Mouse (Mus musculus): ENCODE data around the gene Dlg2. TPM values are rescaled to one million over a fixed set of nuclear protein-coding genes. Genes with fewer than 3 reads are reported as not detected.

The Dlg2 gene
- polyA plus RNA-seq, 1 experiment from 2014 or later: 27.1 TPM

GRCm38 (mm10) chr7:91345073-91345472 is 868.6 kb downstream of the Dlg2 start:
- H3K9ac ChIP-seq (ENCODE audit: low read depth, low read length): no peak overlapping the region
- no peak overlapping the region for H3K4me2 ChIP-seq (ENCODE audit: low read length)
- no peak overlapping the region for H3K4me3 ChIP-seq (ENCODE audit: low read depth, low read length)
- peaks cover 3% of the 10 kb centered on the region; the same call in 1 of the 2 replicates for H3K4me1 ChIP-seq (ENCODE audit: control insufficient read depth, insufficient read depth, low read length)
- H3K36me3 ChIP-seq (ENCODE audit: control insufficient read depth, insufficient read depth, low read length): no peaks in the 10 kb centered on the region
- H3K9me3 ChIP-seq (replicated peaks; ENCODE audit: control insufficient read depth, low read length, poor library complexity, severe bottlenecking): no peaks in the 10 kb centered on the region
- no peak for ATAC-seq
- no peak overlapping the region for H3K27ac ChIP-seq (ENCODE audit: low read length)
- H3K27me3 ChIP-seq (ENCODE audit: control insufficient read depth, insufficient read depth, low read depth, low read length): no peaks in the 10 kb centered on the region

DNA sequence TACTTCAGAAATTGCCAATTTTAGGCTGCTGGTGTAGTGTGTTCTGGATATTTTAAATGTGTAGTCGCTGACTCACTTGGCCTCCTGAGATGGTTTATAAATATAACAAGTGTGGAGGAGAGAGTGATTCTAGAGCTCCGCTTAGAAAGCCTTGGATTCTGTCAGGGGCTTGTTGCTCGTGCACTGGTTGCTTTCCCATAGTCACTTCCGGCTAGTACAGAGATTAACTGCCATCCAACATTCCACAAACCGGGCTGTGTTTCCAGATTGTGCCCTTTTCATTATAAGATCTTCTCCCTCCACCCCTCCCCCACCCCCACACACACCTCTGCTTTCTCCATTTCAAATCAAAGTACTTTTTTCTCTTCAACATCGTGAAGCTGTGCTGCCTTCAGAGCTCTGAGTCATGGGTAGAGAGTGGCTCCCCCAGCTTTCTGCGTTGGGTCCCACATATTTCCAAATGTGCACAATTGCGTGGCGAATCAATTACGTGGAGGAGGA is 893.4 kb downstream of the Dlg2 start:
- Histone ChIP-seq H3K36me3 (ENCODE audit: control insufficient read depth, insufficient read depth, low read length) (no peaks in the 10 kb centered on the region), H3K27ac (ENCODE audit: low read length) (no peak overlapping the region), H3K9me3 (replicated peaks; ENCODE audit: control insufficient read depth, low read length, poor library complexity, severe bottlenecking) (no peaks in the 10 kb centered on the region), H3K27me3 (ENCODE audit: control insufficient read depth, insufficient read depth, low read depth, low read length) (no peaks in the 10 kb centered on the region), H3K9ac (ENCODE audit: low read depth, low read length) (no peak overlapping the region), H3K4me1 (ENCODE audit: control insufficient read depth, insufficient read depth, low read length) (no peaks in the 10 kb centered on the region), H3K4me2 (ENCODE audit: low read length) (no peak overlapping the region), H3K4me3 (ENCODE audit: low read depth, low read length) (no peak overlapping the region)
- WGBS: 59% methylated on average over 10 of the region's 10 CpGs
- no peak for ATAC-seq

DNA sequence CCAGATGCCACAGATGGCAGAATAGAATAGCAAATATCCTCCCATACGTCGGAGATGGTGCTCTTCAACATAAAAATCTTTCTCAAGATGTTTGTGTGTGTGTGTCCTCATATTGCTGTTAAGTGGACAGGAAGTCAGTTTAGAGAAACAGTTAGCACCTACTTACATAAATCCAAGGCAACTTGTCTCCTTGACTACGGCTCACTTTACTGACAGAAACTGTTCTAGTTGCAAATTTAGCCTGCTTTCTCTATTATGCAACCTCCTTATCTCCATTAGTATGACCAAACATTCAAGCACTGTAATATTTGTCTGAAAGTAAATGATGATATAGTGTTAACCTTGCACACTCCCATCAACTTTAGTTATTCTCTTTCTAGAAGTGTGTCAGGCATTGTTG is 905.8 kb downstream of the Dlg2 start:
- WGBS: 76% methylated on average over 3 of the region's 3 CpGs
- ATAC-seq: no peak

DNA sequence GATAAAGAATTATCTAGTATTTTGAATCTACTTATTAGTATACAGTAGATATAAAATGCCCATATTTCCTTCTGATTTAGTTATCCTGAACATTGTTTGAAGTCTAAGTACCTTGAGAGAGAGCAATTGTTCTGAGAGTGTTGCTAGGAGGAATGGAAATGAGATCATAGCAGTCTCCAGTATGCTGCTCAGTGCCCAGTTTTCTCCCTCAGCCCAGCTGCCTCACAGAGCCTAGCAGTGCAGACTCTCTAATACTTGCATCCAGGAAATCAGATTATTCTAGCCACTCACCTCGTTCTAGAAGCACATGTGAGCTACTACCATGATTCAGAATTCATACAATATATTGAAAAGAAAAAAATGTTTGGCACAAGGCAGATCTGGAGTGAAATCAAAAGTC is 907.4 kb downstream of the Dlg2 start:
- Histone ChIP-seq H3K27ac (ENCODE audit: low read length) (no peak overlapping the region), H3K36me3 (ENCODE audit: control insufficient read depth, insufficient read depth, low read length) (no peaks in the 10 kb centered on the region), H3K4me1 (ENCODE audit: control insufficient read depth, insufficient read depth, low read length) (no peaks in the 10 kb centered on the region), H3K4me2 (ENCODE audit: low read length) (no peak overlapping the region), H3K4me3 (ENCODE audit: low read depth, low read length) (no peak overlapping the region), H3K9ac (ENCODE audit: low read depth, low read length) (no peak overlapping the region), H3K27me3 (ENCODE audit: control insufficient read depth, insufficient read depth, low read depth, low read length) (no peaks in the 10 kb centered on the region), H3K9me3 (replicated peaks; ENCODE audit: control insufficient read depth, low read length, poor library complexity, severe bottlenecking) (no peaks in the 10 kb centered on the region)
- ATAC-seq: no peak
- WGBS: 38% methylated on average over 1 of the region's 1 CpGs

More for the DNA sequence above, 905.8 kb downstream of the Dlg2 start:
- H3K36me3 ChIP-seq (ENCODE audit: control insufficient read depth, insufficient read depth, low read length): no peaks in the 10 kb centered on the region
- H3K4me1 ChIP-seq (ENCODE audit: control insufficient read depth, insufficient read depth, low read length): no peaks in the 10 kb centered on the region
- no peaks in the 10 kb centered on the region for H3K27me3 ChIP-seq (ENCODE audit: control insufficient read depth, insufficient read depth, low read depth, low read length)
- H3K4me2 ChIP-seq (ENCODE audit: low read length): no peak overlapping the region
- H3K27ac ChIP-seq (ENCODE audit: low read length): no peak overlapping the region
- no peaks in the 10 kb centered on the region for H3K9me3 ChIP-seq (replicated peaks; ENCODE audit: control insufficient read depth, low read length, poor library complexity, severe bottlenecking)
- H3K9ac ChIP-seq (ENCODE audit: low read depth, low read length): no peak overlapping the region
- H3K4me3 ChIP-seq (ENCODE audit: low read depth, low read length): no peak overlapping the region

DNA sequence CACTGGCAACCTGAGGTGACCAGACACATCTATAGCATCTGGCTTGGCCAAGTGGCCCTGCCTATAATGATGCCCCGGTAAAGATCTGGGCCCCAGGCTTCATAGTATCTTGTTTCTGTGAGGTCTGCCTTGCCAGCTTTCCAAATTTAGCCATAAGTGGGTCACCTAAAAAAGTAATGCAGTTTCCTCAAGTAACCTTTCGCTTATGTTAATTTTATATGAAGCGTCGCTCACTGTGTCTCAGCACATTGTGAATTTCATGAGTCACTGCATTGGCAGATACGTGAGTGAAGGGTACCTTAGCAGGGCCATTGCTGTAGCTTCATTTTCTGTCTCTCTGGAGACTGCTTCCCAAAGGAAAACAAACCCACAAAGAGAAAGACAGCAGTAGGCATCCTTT is 912.8 kb downstream of the Dlg2 start:
- 0 out of 2 replicates have a peak, but pooled peaks have one; percentile 45 for ATAC-seq
- WGBS: 75% methylated on average over 5 of the region's 5 CpGs
- Histone ChIP-seq H3K4me1 (ENCODE audit: control insufficient read depth, insufficient read depth, low read length) (no peaks in the 10 kb centered on the region), H3K9me3 (replicated peaks; ENCODE audit: control insufficient read depth, low read length, poor library complexity, severe bottlenecking) (no peaks in the 10 kb centered on the region), H3K9ac (ENCODE audit: low read depth, low read length) (no peak overlapping the region), H3K27me3 (ENCODE audit: control insufficient read depth, insufficient read depth, low read depth, low read length) (no peaks in the 10 kb centered on the region), H3K36me3 (ENCODE audit: control insufficient read depth, insufficient read depth, low read length) (no peaks in the 10 kb centered on the region), H3K27ac (ENCODE audit: low read length) (no peak overlapping the region; the same call in 1 of the 2 replicates), H3K4me2 (ENCODE audit: low read length) (no peak overlapping the region), H3K4me3 (ENCODE audit: low read depth, low read length) (no peak overlapping the region)

DNA sequence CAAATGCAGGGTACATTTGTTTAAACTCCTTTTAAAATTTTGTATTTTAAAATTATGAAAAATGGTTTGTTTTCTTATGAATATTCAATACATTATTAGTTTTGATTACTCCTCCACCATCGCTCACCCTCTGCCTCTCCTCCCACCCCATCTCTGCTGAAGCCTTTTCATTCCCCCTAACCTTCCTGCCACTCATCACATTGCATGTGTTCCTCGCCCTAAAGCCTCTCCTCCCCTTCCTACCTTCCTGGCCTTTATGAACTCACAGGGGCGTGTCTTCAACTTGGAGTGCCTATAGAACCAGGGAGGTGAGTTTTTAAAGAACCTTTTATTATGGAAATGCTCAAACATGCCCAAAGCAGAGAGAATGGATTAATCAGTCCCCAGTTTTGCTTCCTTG is 921.4 kb downstream of the Dlg2 start:
- Histone ChIP-seq H3K9ac (ENCODE audit: low read depth, low read length) (no peak overlapping the region), H3K27me3 (ENCODE audit: control insufficient read depth, insufficient read depth, low read depth, low read length) (no peaks in the 10 kb centered on the region), H3K4me1 (ENCODE audit: control insufficient read depth, insufficient read depth, low read length) (no peaks in the 10 kb centered on the region), H3K27ac (ENCODE audit: low read length) (no peak overlapping the region), H3K36me3 (ENCODE audit: control insufficient read depth, insufficient read depth, low read length) (no peaks in the 10 kb centered on the region), H3K4me2 (ENCODE audit: low read length) (no peak overlapping the region), H3K9me3 (replicated peaks; ENCODE audit: control insufficient read depth, low read length, poor library complexity, severe bottlenecking) (no peaks in the 10 kb centered on the region), H3K4me3 (ENCODE audit: low read depth, low read length) (no peak overlapping the region)
- ATAC-seq: no peak
- 28% methylated on average over 3 of the region's 3 CpGs for WGBS

- no peak overlapping the region for H3K4me2 ChIP-seq (ENCODE audit: low read length)
- no peak for ATAC-seq
- no peak overlapping the region for H3K4me3 ChIP-seq (ENCODE audit: low read depth, low read length)
- no peak overlapping the region for H3K27ac ChIP-seq (ENCODE audit: low read length)
- WGBS: 74% methylated on average over 5 of the region's 5 CpGs
- H3K4me1 ChIP-seq (ENCODE audit: control insufficient read depth, insufficient read depth, low read length): no peaks in the 10 kb centered on the region
- H3K9me3 ChIP-seq (replicated peaks; ENCODE audit: control insufficient read depth, low read length, poor library complexity, severe bottlenecking): no peaks in the 10 kb centered on the region
- no peak overlapping the region for H3K9ac ChIP-seq (ENCODE audit: low read depth, low read length)
- H3K27me3 ChIP-seq (ENCODE audit: control insufficient read depth, insufficient read depth, low read depth, low read length): no peaks in the 10 kb centered on the region
- no peaks in the 10 kb centered on the region for H3K36me3 ChIP-seq (ENCODE audit: control insufficient read depth, insufficient read depth, low read length)
Measured at GRCm38 (mm10) chr7:91412109-91412508, 935.6 kb downstream of the Dlg2 start.

- ATAC-seq: no peak
- no peaks in the 10 kb centered on the region for H3K9me3 ChIP-seq (replicated peaks; ENCODE audit: control insufficient read depth, low read length, poor library complexity, severe bottlenecking)
- 77% methylated on average over 2 of the region's 2 CpGs for WGBS
Measured at GRCm38 (mm10) chr7:91414150-91414549, 937.7 kb downstream of the Dlg2 start.

DNA sequence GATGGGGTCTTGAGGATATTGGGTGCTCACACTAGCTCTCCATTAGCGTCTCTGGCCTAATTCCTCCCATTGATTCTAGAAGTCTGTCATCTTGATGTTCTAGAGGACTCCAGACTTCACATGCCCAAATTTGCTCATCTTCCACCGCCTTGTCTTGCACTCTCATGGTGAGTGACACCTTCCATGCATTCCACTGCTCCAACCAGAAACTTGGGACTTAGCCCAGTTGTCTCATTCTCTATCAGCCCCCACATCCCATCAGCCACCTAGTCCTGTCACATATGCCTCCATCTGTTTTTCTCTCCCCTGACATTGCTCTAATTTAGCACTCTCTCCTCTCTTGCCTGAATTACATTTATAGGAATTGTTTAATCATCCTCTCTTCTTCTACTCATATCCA is 938.3 kb downstream of the Dlg2 start:
- no peak for ATAC-seq
- Histone ChIP-seq H3K4me2 (ENCODE audit: low read length) (no peak overlapping the region), H3K4me3 (ENCODE audit: low read depth, low read length) (no peak overlapping the region), H3K36me3 (ENCODE audit: control insufficient read depth, insufficient read depth, low read length) (no peaks in the 10 kb centered on the region), H3K27me3 (ENCODE audit: control insufficient read depth, insufficient read depth, low read depth, low read length) (no peaks in the 10 kb centered on the region), H3K4me1 (ENCODE audit: control insufficient read depth, insufficient read depth, low read length) (no peaks in the 10 kb centered on the region), H3K9ac (ENCODE audit: low read depth, low read length) (no peak overlapping the region), H3K27ac (ENCODE audit: low read length) (no peak overlapping the region), H3K9me3 (replicated peaks; ENCODE audit: control insufficient read depth, low read length, poor library complexity, severe bottlenecking) (no peaks in the 10 kb centered on the region)
- 95% methylated on average over 2 of the region's 2 CpGs for WGBS

More at GRCm38 (mm10) chr7:91414150-91414549, 937.7 kb downstream of the Dlg2 start:
- Histone ChIP-seq H3K4me1 (ENCODE audit: control insufficient read depth, insufficient read depth, low read length) (no peaks in the 10 kb centered on the region), H3K27me3 (ENCODE audit: control insufficient read depth, insufficient read depth, low read depth, low read length) (no peaks in the 10 kb centered on the region), H3K4me2 (ENCODE audit: low read length) (no peak overlapping the region), H3K27ac (ENCODE audit: low read length) (no peak overlapping the region), H3K4me3 (ENCODE audit: low read depth, low read length) (no peak overlapping the region), H3K36me3 (ENCODE audit: control insufficient read depth, insufficient read depth, low read length) (no peaks in the 10 kb centered on the region), H3K9ac (ENCODE audit: low read depth, low read length) (no peak overlapping the region)

Measured in midbrain, embryonic 16.5 days (tissue).